Mouse (Mus musculus) kidney, embryonic 16.5 days (tissue): Measurements from ENCODE around the gene Pip4k2c. TPM values are rescaled to one million over a fixed set of nuclear protein-coding genes. Genes with fewer than 3 reads are reported as not detected.

ENCODE experiments used
- ATAC-seq: fragments of 200-750 bp; cut with Nextera tagmentation; 2 replicates; pipeline ENCODE4 v1.8.0; 2017; ENCODE audit warnings: moderate TSS enrichment; ENCODE audit not compliant: low FRiP score, low TSS enrichment
- H3K27ac ChIP-seq: fragments of 300-500 bp; sonication (generic); 2 replicates; pipeline ENCODE4 v1.5.1; 2014; ENCODE audit warnings: low read length
- H3K27me3 ChIP-seq: fragments of 300-500 bp; sonication (generic); 2 replicates; pipeline ENCODE4 v1.6.1; 2014; ENCODE audit warnings: low read length, control low read depth, mixed read lengths; ENCODE audit not compliant: insufficient read depth
- H3K36me3 ChIP-seq: fragments of 300-500 bp; sonication (generic); 2 replicates; pipeline ENCODE4 v1.6.1; 2014; ENCODE audit warnings: low read length, control low read depth, mixed read lengths; ENCODE audit not compliant: insufficient read depth
- H3K4me1 ChIP-seq: fragments of 300-500 bp; sonication (generic); 2 replicates; pipeline ENCODE4 v1.6.1; 2014; ENCODE audit warnings: low read length, control low read depth, mixed read lengths; ENCODE audit not compliant: insufficient read depth
- H3K4me2 ChIP-seq: fragments of 300-500 bp; sonication (generic); replicated peaks from 2 replicates; pipeline ENCODE4 v1.6.1; 2014; ENCODE audit warnings: low read depth, low read length
- H3K4me3 ChIP-seq: fragments of 300-500 bp; sonication (generic); 2 replicates; pipeline ENCODE4 v1.5.1; 2014; ENCODE audit warnings: mild to moderate bottlenecking, low read length
- H3K9ac ChIP-seq: fragments of 300-500 bp; sonication (generic); replicated peaks from 2 replicates; pipeline ENCODE4 v1.6.1; 2014; ENCODE audit warnings: low read length
- H3K9me3 ChIP-seq: fragments of 300-500 bp; sonication (generic); 2 replicates; pipeline ENCODE4 v1.6.1; 2016; ENCODE audit warnings: low read length, control low read depth
- WGBS: fragments of 180-500 bp; shearing (Covaris S2); extraction: QIAGEN DNeasy Blood & Tissue Kit; methylation state at CpG from one replicate; pipeline ENCODE4 v1.1.7; 2014; 5-methylcytosine and 5-hydroxymethylcytosine counted together
- polyA plus RNA-seq: library from polyadenylated mRNA; unstranded; fragments of >200 nt; fragmentation: Nextera tagmentation; extraction: Ambion mirVana; gene quantifications from 2 replicates; pipeline ENCODE4 v1.2.1, GENCODE M21; 2015

The Pip4k2c gene
- polyA plus RNA-seq, 1 experiment from 2014 or later, result 50.9 TPM

GRCm38 (mm10) chr10:127190398-127191190 lies 20.8 kb downstream of the Pip4k2c start:
- peaks cover 18% of the 10 kb centered on the region for H3K36me3 ChIP-seq
- peaks cover 50% of the 10 kb centered on the region for H3K4me1 ChIP-seq
- no peaks in the 10 kb centered on the region for H3K9me3 ChIP-seq
- no peak for ATAC-seq
- 53% methylated on average over 14 of the region's 14 CpGs for WGBS
- no peaks in the 10 kb centered on the region for H3K27me3 ChIP-seq
- peak overlapping the region; percentile 80 for H3K9ac ChIP-seq
- H3K27ac ChIP-seq, result peak overlapping the region; percentile 93
- peak overlapping the region; percentile 69 for H3K4me3 ChIP-seq
- peak overlapping the region; percentile 96 for H3K4me2 ChIP-seq

GRCm38 (mm10) chr10:127189651-127190381 lies 21.6 kb downstream of the Pip4k2c start, which contains the start of gene Arhgef25:
Gene Arhgef25 (minus strand): TSS chr10:127190083.
- H3K4me3 ChIP-seq, result peak within 1 kb of the TSS; percentile 69
- ATAC-seq, result peak; percentile 42
- H3K9ac ChIP-seq, result peak within 1 kb of the TSS; percentile 80
- WGBS, result 2% methylated on average over 35 of the region's 35 CpGs
- H3K9me3 ChIP-seq, result no peaks in the 10 kb centered on the region
- peak within 1 kb of the TSS; percentile 93 for H3K27ac ChIP-seq
- peaks cover 48% of the 10 kb centered on the region for H3K4me1 ChIP-seq
- H3K4me2 ChIP-seq, result peak within 1 kb of the TSS; percentile 96
- H3K36me3 ChIP-seq, result peaks cover 18% of the 10 kb centered on the region
- H3K27me3 ChIP-seq, result no peaks in the 10 kb centered on the region

GRCm38 (mm10) chr10:127189116-127189650 lies 22.2 kb downstream of the Pip4k2c start:
- Histone ChIP-seq H3K27me3 (no peaks in the 10 kb centered on the region), H3K9ac (peak overlapping the region; percentile 80), H3K4me3 (peak overlapping the region; percentile 69), H3K4me2 (peak overlapping the region; percentile 96), H3K4me1 (peaks cover 42% of the 10 kb centered on the region), H3K36me3 (peaks cover 18% of the 10 kb centered on the region), H3K9me3 (no peaks in the 10 kb centered on the region), H3K27ac (peak overlapping the region; percentile 93)
- WGBS, result 0% methylated on average over 25 of the region's 26 CpGs
- ATAC-seq, result peak; percentile 7

- WGBS, result under 1% methylated on average over 37 of the region's 46 CpGs
- Histone ChIP-seq H3K36me3 (peaks cover 18% of the 10 kb centered on the region), H3K9ac (peak overlapping the region; percentile 80), H3K27me3 (no peaks in the 10 kb centered on the region), H3K27ac (peak overlapping the region; percentile 93), H3K4me3 (peak overlapping the region; percentile 69), H3K4me1 (peaks cover 40% of the 10 kb centered on the region), H3K9me3 (no peaks in the 10 kb centered on the region), H3K4me2 (peak overlapping the region; percentile 96)
- peak; percentile 85 for ATAC-seq
Measured at GRCm38 (mm10) chr10:127188465-127189115, 22.8 kb downstream of the Pip4k2c start.

GRCm38 (mm10) chr10:127188079-127188453 lies 23.3 kb downstream of the Pip4k2c start:
- Histone ChIP-seq H3K9ac (peak overlapping the region; percentile 80), H3K27me3 (peaks cover 2% of the 10 kb centered on the region; the same call in 1 of the 2 replicates), H3K9me3 (no peaks in the 10 kb centered on the region), H3K36me3 (peaks cover 19% of the 10 kb centered on the region), H3K4me2 (peak overlapping the region; percentile 96), H3K4me1 (peaks cover 40% of the 10 kb centered on the region), H3K27ac (peak overlapping the region; percentile 93), H3K4me3 (peak overlapping the region; percentile 69)
- ATAC-seq, result no peak
- 3% methylated on average over 16 of the region's 21 CpGs for WGBS

GRCm38 (mm10) chr10:127187371-127188078 lies 23.9 kb downstream of the Pip4k2c start:
- peaks cover 19% of the 10 kb centered on the region for H3K36me3 ChIP-seq
- WGBS, result 31% methylated on average over 10 of the region's 10 CpGs
- peaks cover 4% of the 10 kb centered on the region; the same call in 1 of the 2 replicates for H3K27me3 ChIP-seq
- H3K9me3 ChIP-seq, result no peaks in the 10 kb centered on the region
- H3K4me2 ChIP-seq, result peak overlapping the region; percentile 96
- ATAC-seq, result no peak
- peak overlapping the region; percentile 80 for H3K9ac ChIP-seq
- H3K4me3 ChIP-seq, result peak overlapping the region; percentile 69
- H3K27ac ChIP-seq, result peak overlapping the region; percentile 93; the same call in 1 of the 2 replicates
- peaks cover 40% of the 10 kb centered on the region for H3K4me1 ChIP-seq

GRCm38 (mm10) chr10:127186451-127186850 lies 24.9 kb downstream of the Pip4k2c start:
- no peak overlapping the region for H3K4me3 ChIP-seq
- peaks cover 14% of the 10 kb centered on the region for H3K36me3 ChIP-seq
- no peak overlapping the region for H3K4me2 ChIP-seq
- ATAC-seq, result no peak
- H3K27me3 ChIP-seq, result peaks cover 5% of the 10 kb centered on the region
- peaks cover 40% of the 10 kb centered on the region for H3K4me1 ChIP-seq
- H3K9me3 ChIP-seq, result no peaks in the 10 kb centered on the region
- 77% methylated on average over 1 of the region's 1 CpGs for WGBS
- no peak overlapping the region for H3K27ac ChIP-seq
- no peak overlapping the region for H3K9ac ChIP-seq

GRCm38 (mm10) chr10:127185506-127185905 lies 25.9 kb downstream of the Pip4k2c start:
- Histone ChIP-seq H3K27ac (no peak overlapping the region), H3K9ac (no peak overlapping the region), H3K4me2 (no peak overlapping the region), H3K9me3 (no peaks in the 10 kb centered on the region), H3K36me3 (peaks cover 8% of the 10 kb centered on the region), H3K27me3 (peaks cover 14% of the 10 kb centered on the region), H3K4me1 (peaks cover 32% of the 10 kb centered on the region), H3K4me3 (no peak overlapping the region)
- ATAC-seq, result no peak
- 86% methylated on average over 15 of the region's 15 CpGs for whole genome bisulfite sequencing

- H3K27me3 ChIP-seq, result peaks cover 17% of the 10 kb centered on the region
- H3K36me3 ChIP-seq, result peaks cover 8% of the 10 kb centered on the region
- WGBS, result 73% methylated on average over 9 of the region's 9 CpGs
- no peak overlapping the region for H3K4me3 ChIP-seq
- H3K4me2 ChIP-seq, result no peak overlapping the region
- H3K9me3 ChIP-seq, result no peaks in the 10 kb centered on the region
- no peak overlapping the region for H3K27ac ChIP-seq
- no peak for ATAC-seq
- H3K4me1 ChIP-seq, result peaks cover 32% of the 10 kb centered on the region
- H3K9ac ChIP-seq, result no peak overlapping the region
Measured at GRCm38 (mm10) chr10:127185101-127185500, 26.3 kb downstream of the Pip4k2c start.
